Mouse (Mus musculus): ENCODE data around the gene Oxtr. TPM values are rescaled to one million over a fixed set of nuclear protein-coding genes. Genes with fewer than 3 reads are reported as not detected.
A peak's percentile ranks its signal among the peaks of the same experiment; 100 is the strongest.

Oxtr gene
- polyA plus RNA-seq, 1 experiment from 2014 or later: 2.3 TPM

GRCm38 (mm10) chr6:112492656-112493055 lies 2.9 kb upstream of the Oxtr start:
- ATAC-seq: no peak
- Histone ChIP-seq H3K4me3 (ENCODE audit: low read depth, low read length) (no peak overlapping the region), H3K4me2 (ENCODE audit: low read length) (no peak overlapping the region), H3K27me3 (ENCODE audit: control insufficient read depth, insufficient read depth, low read depth, low read length) (peaks cover 27% of the 10 kb centered on the region), H3K9me3 (replicated peaks; ENCODE audit: control insufficient read depth, low read length, poor library complexity, severe bottlenecking) (no peaks in the 10 kb centered on the region), H3K27ac (ENCODE audit: low read length) (no peak overlapping the region), H3K4me1 (ENCODE audit: control insufficient read depth, insufficient read depth, low read length) (peaks cover 18% of the 10 kb centered on the region), H3K9ac (ENCODE audit: low read depth, low read length) (no peak overlapping the region), H3K36me3 (ENCODE audit: control insufficient read depth, insufficient read depth, low read length) (no peaks in the 10 kb centered on the region)
- WGBS: 90% methylated on average over 6 of the region's 6 CpGs

GRCm38 (mm10) chr6:112491521-112491920 lies 1.8 kb upstream of the Oxtr start:
- peaks cover 33% of the 10 kb centered on the region for H3K27me3 ChIP-seq (ENCODE audit: control insufficient read depth, insufficient read depth, low read depth, low read length)
- H3K4me1 ChIP-seq (ENCODE audit: control insufficient read depth, insufficient read depth, low read length): peaks cover 18% of the 10 kb centered on the region
- no peak overlapping the region for H3K27ac ChIP-seq (ENCODE audit: low read length)
- no peak overlapping the region for H3K4me3 ChIP-seq (ENCODE audit: low read depth, low read length)
- no peak for ATAC-seq
- H3K9me3 ChIP-seq (replicated peaks; ENCODE audit: control insufficient read depth, low read length, poor library complexity, severe bottlenecking): no peaks in the 10 kb centered on the region
- no peaks in the 10 kb centered on the region for H3K36me3 ChIP-seq (ENCODE audit: control insufficient read depth, insufficient read depth, low read length)
- H3K9ac ChIP-seq (ENCODE audit: low read depth, low read length): no peak overlapping the region
- H3K4me2 ChIP-seq (ENCODE audit: low read length): no peak overlapping the region
- 72% methylated on average over 8 of the region's 8 CpGs for WGBS

GRCm38 (mm10) chr6:112490625-112491242 lies 991 bp upstream of the Oxtr start:
- peak; percentile 68 for ATAC-seq
- Histone ChIP-seq H3K27me3 (ENCODE audit: control insufficient read depth, insufficient read depth, low read depth, low read length) (peaks cover 33% of the 10 kb centered on the region), H3K4me3 (ENCODE audit: low read depth, low read length) (peak overlapping the region; percentile 43), H3K4me1 (ENCODE audit: control insufficient read depth, insufficient read depth, low read length) (peaks cover 18% of the 10 kb centered on the region), H3K36me3 (ENCODE audit: control insufficient read depth, insufficient read depth, low read length) (no peaks in the 10 kb centered on the region), H3K27ac (ENCODE audit: low read length) (no peak overlapping the region), H3K9ac (ENCODE audit: low read depth, low read length) (peak overlapping the region; percentile 64), H3K4me2 (ENCODE audit: low read length) (peak overlapping the region; percentile 87), H3K9me3 (replicated peaks; ENCODE audit: control insufficient read depth, low read length, poor library complexity, severe bottlenecking) (no peaks in the 10 kb centered on the region)
- 2% methylated on average over 35 of the region's 35 CpGs for WGBS

- no peak overlapping the region for H3K27ac ChIP-seq (ENCODE audit: low read length)
- H3K27me3 ChIP-seq (ENCODE audit: control insufficient read depth, insufficient read depth, low read depth, low read length): peaks cover 33% of the 10 kb centered on the region
- peak overlapping the region; percentile 43 for H3K4me3 ChIP-seq (ENCODE audit: low read depth, low read length)
- H3K4me2 ChIP-seq (ENCODE audit: low read length): peak overlapping the region; percentile 87
- H3K9me3 ChIP-seq (replicated peaks; ENCODE audit: control insufficient read depth, low read length, poor library complexity, severe bottlenecking): no peaks in the 10 kb centered on the region
- no peaks in the 10 kb centered on the region for H3K36me3 ChIP-seq (ENCODE audit: control insufficient read depth, insufficient read depth, low read length)
- peak overlapping the region; percentile 60 for H3K9ac ChIP-seq (ENCODE audit: low read depth, low read length)
- peak; percentile 36 for ATAC-seq
- H3K4me1 ChIP-seq (ENCODE audit: control insufficient read depth, insufficient read depth, low read length): peaks cover 18% of the 10 kb centered on the region
- WGBS: 4% methylated on average over 71 of the region's 72 CpGs
These were observed 398 bp downstream of the Oxtr start for GRCm38 (mm10) chr6:112489181-112489909.

GRCm38 (mm10) chr6:112488821-112489180 lies 942 bp downstream of the Oxtr start:
- H3K36me3 ChIP-seq (ENCODE audit: control insufficient read depth, insufficient read depth, low read length): no peaks in the 10 kb centered on the region
- H3K4me2 ChIP-seq (ENCODE audit: low read length): peak overlapping the region; percentile 87
- H3K9ac ChIP-seq (ENCODE audit: low read depth, low read length): peak overlapping the region; percentile 60
- peaks cover 18% of the 10 kb centered on the region for H3K4me1 ChIP-seq (ENCODE audit: control insufficient read depth, insufficient read depth, low read length)
- H3K9me3 ChIP-seq (replicated peaks; ENCODE audit: control insufficient read depth, low read length, poor library complexity, severe bottlenecking): no peaks in the 10 kb centered on the region
- 28% methylated on average over 24 of the region's 24 CpGs for WGBS
- peak overlapping the region; percentile 43 for H3K4me3 ChIP-seq (ENCODE audit: low read depth, low read length)
- H3K27ac ChIP-seq (ENCODE audit: low read length): no peak overlapping the region
- peak; percentile 19; the same call in 1 of the 2 replicates for ATAC-seq
- peaks cover 33% of the 10 kb centered on the region for H3K27me3 ChIP-seq (ENCODE audit: control insufficient read depth, insufficient read depth, low read depth, low read length)

- H3K4me3 ChIP-seq (ENCODE audit: low read depth, low read length): no peak overlapping the region
- WGBS: 84% methylated on average over 5 of the region's 5 CpGs
- no peak overlapping the region for H3K9ac ChIP-seq (ENCODE audit: low read depth, low read length)
- H3K4me2 ChIP-seq (ENCODE audit: low read length): no peak overlapping the region
- H3K9me3 ChIP-seq (replicated peaks; ENCODE audit: control insufficient read depth, low read length, poor library complexity, severe bottlenecking): no peaks in the 10 kb centered on the region
- H3K36me3 ChIP-seq (ENCODE audit: control insufficient read depth, insufficient read depth, low read length): no peaks in the 10 kb centered on the region
- H3K27ac ChIP-seq (ENCODE audit: low read length): no peak overlapping the region
- peaks cover 18% of the 10 kb centered on the region for H3K4me1 ChIP-seq (ENCODE audit: control insufficient read depth, insufficient read depth, low read length)
- H3K27me3 ChIP-seq (ENCODE audit: control insufficient read depth, insufficient read depth, low read depth, low read length): peaks cover 33% of the 10 kb centered on the region
- no peak for ATAC-seq
These were observed 1.8 kb downstream of the Oxtr start for GRCm38 (mm10) chr6:112487993-112488392.

- Histone ChIP-seq H3K36me3 (ENCODE audit: control insufficient read depth, insufficient read depth, low read length) (no peaks in the 10 kb centered on the region), H3K9ac (ENCODE audit: low read depth, low read length) (no peak overlapping the region), H3K4me1 (ENCODE audit: control insufficient read depth, insufficient read depth, low read length) (peaks cover 6% of the 10 kb centered on the region; the same call in 1 of the 2 replicates), H3K27me3 (ENCODE audit: control insufficient read depth, insufficient read depth, low read depth, low read length) (peaks cover 21% of the 10 kb centered on the region), H3K27ac (ENCODE audit: low read length) (no peak overlapping the region), H3K4me2 (ENCODE audit: low read length) (no peak overlapping the region), H3K4me3 (ENCODE audit: low read depth, low read length) (no peak overlapping the region), H3K9me3 (replicated peaks; ENCODE audit: control insufficient read depth, low read length, poor library complexity, severe bottlenecking) (no peaks in the 10 kb centered on the region)
- 8% methylated on average over 4 of the region's 4 CpGs for WGBS
- no peak for ATAC-seq
These were observed 5.4 kb downstream of the Oxtr start for GRCm38 (mm10) chr6:112484316-112484715.

GRCm38 (mm10) chr6:112479861-112480260 lies 9.9 kb downstream of the Oxtr start:
- no peaks in the 10 kb centered on the region for H3K9me3 ChIP-seq (replicated peaks; ENCODE audit: control insufficient read depth, low read length, poor library complexity, severe bottlenecking)
- ATAC-seq: no peak
- H3K36me3 ChIP-seq (ENCODE audit: control insufficient read depth, insufficient read depth, low read length): no peaks in the 10 kb centered on the region
- H3K4me3 ChIP-seq (ENCODE audit: low read depth, low read length): no peak overlapping the region
- H3K4me2 ChIP-seq (ENCODE audit: low read length): no peak overlapping the region
- H3K9ac ChIP-seq (ENCODE audit: low read depth, low read length): no peak overlapping the region
- WGBS: 59% methylated on average over 13 of the region's 13 CpGs
- H3K27me3 ChIP-seq (ENCODE audit: control insufficient read depth, insufficient read depth, low read depth, low read length): no peaks in the 10 kb centered on the region; the same call in 1 of the 2 replicates
- no peak overlapping the region for H3K27ac ChIP-seq (ENCODE audit: low read length)
- no peaks in the 10 kb centered on the region for H3K4me1 ChIP-seq (ENCODE audit: control insufficient read depth, insufficient read depth, low read length)

- WGBS: 93% methylated on average over 4 of the region's 4 CpGs
These were observed 18.1 kb downstream of the Oxtr start for GRCm38 (mm10) chr6:112471644-112472043.

More at GRCm38 (mm10) chr6:112471644-112472043, 18.1 kb downstream of the Oxtr start:
- Histone ChIP-seq H3K9me3 (replicated peaks; ENCODE audit: control insufficient read depth, low read length, poor library complexity, severe bottlenecking) (no peaks in the 10 kb centered on the region), H3K4me2 (ENCODE audit: low read length) (no peak overlapping the region), H3K4me3 (ENCODE audit: low read depth, low read length) (no peak overlapping the region), H3K36me3 (ENCODE audit: control insufficient read depth, insufficient read depth, low read length) (no peaks in the 10 kb centered on the region), H3K4me1 (ENCODE audit: control insufficient read depth, insufficient read depth, low read length) (no peaks in the 10 kb centered on the region), H3K9ac (ENCODE audit: low read depth, low read length) (no peak overlapping the region), H3K27ac (ENCODE audit: low read length) (no peak overlapping the region), H3K27me3 (ENCODE audit: control insufficient read depth, insufficient read depth, low read depth, low read length) (no peaks in the 10 kb centered on the region)
- no peak for ATAC-seq

All from midbrain, embryonic 16.5 days (tissue).